Mouse (Mus musculus) CH12.LX (cell line): ENCODE results near the gene Ubiad1. TPM values are rescaled to one million over a fixed set of nuclear protein-coding genes. Genes with fewer than 3 reads are reported as not detected.

Experiments used
- DNase-seq: peaks from one replicate; pipeline ENCODE4 v3.0.0-alpha.2; 2013; ENCODE audit errors: extremely low read depth
- H3K27ac ChIP-seq: 2 replicates; pipeline ENCODE4 v1.5.1; 2012; ENCODE audit warnings: low read depth, mild to moderate bottlenecking, control low read depth, moderate library complexity; ENCODE audit not compliant: insufficient read depth
- H3K27me3 ChIP-seq: replicated peaks from 2 replicates; pipeline ENCODE3; 2012; ENCODE audit warnings: inconsistent platforms
- H3K36me3 ChIP-seq, 2 experiments: replicated peaks in 1 of 2; 2 replicates each; pipeline versions ENCODE3 to v1.6.1; 2012; ENCODE audit warnings: inconsistent platforms in 1 of 2, low read length in 1 of 2, mild to moderate bottlenecking in 1 of 2, mixed read lengths in 1 of 2, moderate library complexity in 1 of 2; ENCODE audit not compliant: control insufficient read depth in 1 of 2, insufficient read depth in 1 of 2
- H3K4me1 ChIP-seq, 2 experiments: 2 replicates each; pipeline ENCODE4 v1.6.1; 2012; ENCODE audit warnings: inconsistent platforms in 1 of 2, moderate library complexity in 1 of 2; ENCODE audit not compliant: insufficient read depth in 2 of 2, control insufficient read depth in 1 of 2
- H3K4me2 ChIP-seq: 2 replicates; pipeline ENCODE4 v1.6.1; 2012; ENCODE audit warnings: low read depth, mild to moderate bottlenecking, control low read depth; ENCODE audit not compliant: poor library complexity, insufficient read depth, severe bottlenecking
- H3K4me3 ChIP-seq, 3 experiments: fragments of 150-350 bp in 1 of 3; sonication (generic) in 1 of 3; replicated peaks in 1 of 3; 2 replicates each; pipeline versions ENCODE3 to v1.5.1; 2011 to 2012; ENCODE audit warnings: low read depth in 2 of 3, low read length in 2 of 3, mild to moderate bottlenecking in 2 of 3, moderate library complexity in 2 of 3, control low read depth in 1 of 3, improper control_type of control experiment in 1 of 3, inconsistent platforms in 1 of 3, mixed read lengths in 1 of 3; ENCODE audit not compliant: poor library complexity in 1 of 3
- H3K79me2 ChIP-seq: replicated peaks from 2 replicates; pipeline ENCODE4 v1.6.1; 2012; ENCODE audit warnings: mild to moderate bottlenecking, moderate library complexity; ENCODE audit not compliant: control insufficient read depth, poor library complexity, insufficient read depth, severe bottlenecking; ENCODE audit errors: extremely low read depth
- H3K9ac ChIP-seq: 2 replicates; pipeline ENCODE4 v1.6.1; 2012; ENCODE audit warnings: low read depth, mild to moderate bottlenecking, control low read depth, moderate library complexity; ENCODE audit not compliant: insufficient read depth
- H3K9me3 ChIP-seq: replicated peaks from 2 replicates; pipeline ENCODE3; 2012; ENCODE audit warnings: low read length, inconsistent platforms, mixed read lengths
- BHLHE40 ChIP-seq: IDR thresholded peaks from 2 replicates; pipeline ENCODE4 v1.6.1; 2011; ENCODE audit warnings: mild to moderate bottlenecking, low read depth, low read length, improper control_type of control experiment
- CHD1 ChIP-seq: IDR thresholded peaks from 2 replicates; pipeline ENCODE4 v1.6.1; 2012; ENCODE audit warnings: low read depth, low read length, improper control_type of control experiment, inconsistent platforms
- CHD2 ChIP-seq: IDR thresholded peaks from 2 replicates; pipeline ENCODE4 v1.6.1; 2011; ENCODE audit warnings: low read length, improper control_type of control experiment
- CTCF ChIP-seq, 2 experiments: IDR thresholded peaks in 1 of 2; conservative IDR thresholded peaks in 1 of 2; 2 replicates each; pipeline ENCODE4 v1.5.1; 2011 to 2012; ENCODE audit warnings: low read depth in 2 of 2, low read length in 2 of 2, improper control_type of control experiment in 1 of 2, inconsistent platforms in 1 of 2, mild to moderate bottlenecking in 1 of 2, moderate library complexity in 1 of 2
- E2F4 ChIP-seq: IDR thresholded peaks from 2 replicates; pipeline ENCODE4 v1.6.1; 2011; ENCODE audit warnings: low read depth, low read length, improper control_type of control experiment; ENCODE audit not compliant: insufficient replicate concordance
- ELF1 ChIP-seq: IDR thresholded peaks from 2 replicates; pipeline ENCODE4 v1.6.1; 2014; ENCODE audit warnings: low read depth, mild to moderate bottlenecking, inconsistent platforms, low read length, improper control_type of control experiment
- EP300 ChIP-seq: IDR thresholded peaks from 2 replicates; pipeline ENCODE4 v1.6.1; 2011; ENCODE audit warnings: low read length, improper control_type of control experiment
- ETS1 ChIP-seq: conservative IDR thresholded peaks from 2 replicates; pipeline ENCODE4 v1.6.1; 2012; ENCODE audit warnings: low read depth, mild to moderate bottlenecking, inconsistent platforms, low read length, improper control_type of control experiment, moderate library complexity
- GABPA ChIP-seq: IDR thresholded peaks from 2 replicates; pipeline ENCODE4 v1.6.1; 2012; ENCODE audit warnings: low read depth, low read length, improper control_type of control experiment, inconsistent platforms; ENCODE audit not compliant: insufficient replicate concordance
- HCFC1 ChIP-seq: IDR thresholded peaks from 2 replicates; pipeline ENCODE4 v1.6.1; 2012; ENCODE audit warnings: low read depth, mild to moderate bottlenecking, inconsistent platforms, low read length, improper control_type of control experiment
- IRF4 ChIP-seq: IDR thresholded peaks from 2 replicates; pipeline ENCODE4 v1.6.1; 2014; ENCODE audit warnings: low read depth, mild to moderate bottlenecking, inconsistent platforms, low read length, improper control_type of control experiment
- JUN ChIP-seq: IDR thresholded peaks from 2 replicates; pipeline ENCODE4 v1.6.1; 2011; ENCODE audit warnings: low read depth, mild to moderate bottlenecking, low read length, improper control_type of control experiment, moderate library complexity; ENCODE audit not compliant: insufficient read depth
- JUND ChIP-seq: conservative IDR thresholded peaks from 2 replicates; pipeline ENCODE4 v1.6.1; 2011; ENCODE audit warnings: low read depth, low read length, improper control_type of control experiment
- KAT2A ChIP-seq: IDR thresholded peaks from 2 replicates; pipeline ENCODE4 v1.6.1; 2012; ENCODE audit warnings: low read length, improper control_type of control experiment, inconsistent platforms; ENCODE audit not compliant: insufficient replicate concordance
- MAFK ChIP-seq: IDR thresholded peaks from 2 replicates; pipeline ENCODE4 v1.6.1; 2011; ENCODE audit warnings: low read length, improper control_type of control experiment; ENCODE audit not compliant: insufficient replicate concordance
- MAX ChIP-seq: IDR thresholded peaks from 2 replicates; pipeline ENCODE4 v1.6.1; 2011; ENCODE audit warnings: low read length, improper control_type of control experiment
- MAZ ChIP-seq: IDR thresholded peaks from 2 replicates; pipeline ENCODE4 v1.6.1; 2012; ENCODE audit warnings: low read depth, mild to moderate bottlenecking, inconsistent platforms, low read length, improper control_type of control experiment, moderate library complexity
- MEF2A ChIP-seq: IDR thresholded peaks from 2 replicates; pipeline ENCODE4 v1.6.1; 2014; ENCODE audit warnings: low read depth, mild to moderate bottlenecking, inconsistent platforms, low read length, improper control_type of control experiment, borderline replicate concordance
- MXI1 ChIP-seq: IDR thresholded peaks from 2 replicates; pipeline ENCODE4 v1.6.1; 2011; ENCODE audit warnings: mild to moderate bottlenecking, low read depth, low read length, improper control_type of control experiment
- MYC ChIP-seq: IDR thresholded peaks from 2 replicates; pipeline ENCODE4 v1.6.1; 2011; ENCODE audit warnings: low read depth, mild to moderate bottlenecking, improper control_type of control experiment, low read length
- NELFE ChIP-seq: IDR thresholded peaks from 2 replicates; pipeline ENCODE4 v1.6.1; 2011; ENCODE audit warnings: low read depth, low read length, improper control_type of control experiment
- NRF1 ChIP-seq: IDR thresholded peaks from 2 replicates; pipeline ENCODE4 v1.6.1; 2014; ENCODE audit warnings: low read depth, mild to moderate bottlenecking, inconsistent platforms, low read length, improper control_type of control experiment, moderate library complexity
- PAX5 ChIP-seq: IDR thresholded peaks from 2 replicates; pipeline ENCODE4 v1.6.1; 2012; ENCODE audit warnings: low read length, inconsistent platforms, mixed read lengths
- POLR2A ChIP-seq: IDR thresholded peaks from 2 replicates; pipeline ENCODE4 v1.6.1; 2011; ENCODE audit warnings: low read depth, mild to moderate bottlenecking, improper control_type of control experiment, low read length
- POLR2AphosphoS2 ChIP-seq: IDR thresholded peaks from 2 replicates; pipeline ENCODE4 v1.6.1; 2011; ENCODE audit warnings: low read depth, low read length, improper control_type of control experiment
- RAD21 ChIP-seq: IDR thresholded peaks from 2 replicates; pipeline ENCODE4 v1.6.1; 2011; ENCODE audit warnings: low read depth, mild to moderate bottlenecking, low read length, improper control_type of control experiment, moderate library complexity
- RCOR1 ChIP-seq: conservative IDR thresholded peaks from 2 replicates; pipeline ENCODE4 v1.6.1; 2012; ENCODE audit warnings: low read depth, mild to moderate bottlenecking, inconsistent platforms, low read length, improper control_type of control experiment
- SIN3A ChIP-seq: IDR thresholded peaks from 2 replicates; pipeline ENCODE4 v1.6.1; 2012; ENCODE audit warnings: low read length, improper control_type of control experiment, inconsistent platforms
- SMC3 ChIP-seq: IDR thresholded peaks from 2 replicates; pipeline ENCODE4 v1.6.1; 2011; ENCODE audit warnings: low read depth, low read length, improper control_type of control experiment
- TBP ChIP-seq: conservative IDR thresholded peaks from 2 replicates; pipeline ENCODE4 v1.6.1; 2011; ENCODE audit warnings: low read depth, low read length, improper control_type of control experiment
- TCF12 ChIP-seq: IDR thresholded peaks from 2 replicates; pipeline ENCODE4 v1.6.1; 2014; ENCODE audit warnings: low read depth, mild to moderate bottlenecking, inconsistent platforms, low read length, improper control_type of control experiment
- UBTF ChIP-seq: IDR thresholded peaks from 2 replicates; pipeline ENCODE4 v1.6.1; 2012; ENCODE audit warnings: low read depth, mild to moderate bottlenecking, inconsistent platforms, low read length, improper control_type of control experiment, moderate library complexity
- USF1 ChIP-seq: IDR thresholded peaks from 2 replicates; pipeline ENCODE4 v1.6.1; 2014; ENCODE audit warnings: low read depth, mild to moderate bottlenecking, inconsistent platforms, low read length, improper control_type of control experiment
- USF2 ChIP-seq: conservative IDR thresholded peaks from 2 replicates; pipeline ENCODE4 v1.6.1; 2011; ENCODE audit warnings: low read depth, low read length, improper control_type of control experiment
- ZC3H11A ChIP-seq: IDR thresholded peaks from 2 replicates; pipeline ENCODE4 v1.6.1; 2012; ENCODE audit warnings: low read depth, mild to moderate bottlenecking, inconsistent platforms, low read length, improper control_type of control experiment
- ZKSCAN1 ChIP-seq: IDR thresholded peaks from 2 replicates; pipeline ENCODE4 v1.6.1; 2012; ENCODE audit warnings: low read depth, inconsistent platforms, low read length, improper control_type of control experiment, borderline replicate concordance
- ZMIZ1 ChIP-seq: IDR thresholded peaks from 2 replicates; pipeline ENCODE4 v1.6.1; 2012; ENCODE audit warnings: low read depth, mild to moderate bottlenecking, inconsistent platforms, low read length, improper control_type of control experiment
- ZNF384 ChIP-seq: IDR thresholded peaks from 2 replicates; pipeline ENCODE4 v1.6.1; 2012; ENCODE audit warnings: low read depth, low read length, improper control_type of control experiment, inconsistent platforms
- dilution Hi-C: fragments of 300-500 bp; cut with MboI; formaldehyde crosslinking; loops from 2 replicates; pipeline ENCODE4 v1.14.3; 2020; ENCODE audit warnings: low sequenced_read_pairs; ENCODE audit not compliant: extremely low pct_unique_long_range_greater_than_20kb, extremely low pct_ligation_motif_present
- in situ Hi-C: fragments of 300-500 bp; cut with MboI; formaldehyde crosslinking; loops from 3 replicates; pipeline ENCODE4 v1.14.3; 2019; ENCODE audit warnings: low sequenced_read_pairs, low pct_ligation_motif_present, low pct_unique_long_range_greater_than_20kb, mixed read lengths
- polyA plus RNA-seq: library from polyadenylated mRNA; unstranded; fragments of >175 nt; gene quantifications from 2 replicates; pipeline ENCODE4 v1.2.1, GENCODE M21; 2012; ENCODE audit warnings: low read depth; ENCODE audit not compliant: insufficient read length
- total RNA-seq, 2 experiments: library from RNA; depleted of rRNA; stranded (reverse); fragments of 300-350 nt in 1 of 2; fragments of >200 nt in 1 of 2; gene quantifications; 2 replicates each; pipeline ENCODE4 v1.2.3; 2012 to 2014

The Ubiad1 gene
- total and polyA plus RNA-seq, 3 experiments, result 20.5 to 21.9 (median 20.9) TPM

- peak within 1 kb of the TSS; percentile 99 for H3K4me2 ChIP-seq
- H3K9ac ChIP-seq, result peak within 1 kb of the TSS; percentile 84
- H3K27me3 ChIP-seq, result no peaks in the 10 kb centered on the region
- H3K79me2 ChIP-seq, result peaks cover 21% of the 10 kb centered on the region
- TF ChIP-seq RCOR1 (no peak), RAD21 (no peak), USF1 (no peak), MYC (peak; percentile 96), ZMIZ1 (peak; percentile 86), TCF12 (peak; percentile 83; the same call in 1 of the 2 replicates), SIN3A (peak; percentile 89), NELFE (peak; percentile 59), JUND (no peak), MXI1 (peak; percentile 95), ETS1 (no peak), SMC3 (no peak), CHD1 (no peak), NRF1 (peak; percentile 54), MAFK (no peak), MAX (peak; percentile 91), MEF2A (no peak), IRF4 (peak; percentile 43; the same call in 1 of the 2 replicates), ZNF384 (no peak), KAT2A (peak; percentile 88; the same call in 1 of the 2 replicates), TBP (peak; percentile 93), UBTF (peak; percentile 91), ELF1 (peak; percentile 74), EP300 (no peak), JUN (no peak), GABPA (no peak), BHLHE40 (no peak), CTCF (conservative IDR thresholded peaks at IDR 0.05 in 1 of 2, IDR thresholded peaks at IDR 0.05 in 1 of 2; ENCODE audit: low read depth in 2 of 2, low read length in 2 of 2) (no peak), POLR2AphosphoS2 (peak; percentile 51; the same call in 1 of the 2 replicates), CHD2 (peak; percentile 94), ZKSCAN1 (no peak), HCFC1 (peak; percentile 93), POLR2A (peak; percentile 91), MAZ (peak; percentile 71; the same call in 1 of the 2 replicates), USF2 (no peak), PAX5 (no peak), E2F4 (peak; percentile 52; the same call in 1 of the 2 replicates), ZC3H11A (no peak)
- H3K4me3 ChIP-seq, result peak within 1 kb of the TSS; percentile 79 to 86 (median 86)
- in situ Hi-C loops (no loop called here), dilution Hi-C loops (no loop called here)
- no peak within 1 kb of the TSS for H3K27ac ChIP-seq
- peaks cover 8 to 25% of the 10 kb centered on the region in 2 experiments for H3K36me3 ChIP-seq
- H3K9me3 ChIP-seq, result no peaks in the 10 kb centered on the region
- peaks cover 0 to 30% of the 10 kb centered on the region in 2 experiments; a peak in 2 of 4 replicates for H3K4me1 ChIP-seq
- DNase-seq, result peak; percentile 99
Observed at GRCm38 (mm10) chr4:148448179-148448852, 3.7 kb upstream of the Ubiad1 start, which contains the start of gene Mtor. Mtor (plus strand) TSS chr4:148448611.
